Mouse (Mus musculus): ENCODE measurements around the gene Hmgb1. TPM values are rescaled to one million over a fixed set of nuclear protein-coding genes. Genes with fewer than 3 reads are reported as not detected.
"Not testable (repeated sequence)": the region's sequence is repeated elsewhere in the genome, so short reads cannot be mapped to it uniquely, and the experiment has no call there.

The Hmgb1 gene
- polyA plus RNA-seq, 1 experiment, result 107 TPM

GRCm38 (mm10) chr5:149147386-149148000, 36.8 kb downstream of the Hmgb1 start:
- no peak overlapping the region for H3K4me3 ChIP-seq (ENCODE audit: control insufficient read depth, insufficient read depth, low read length)
- H3K4me1 ChIP-seq (replicated peaks; ENCODE audit: control insufficient read depth, insufficient read depth, low read length), result peaks cover 14% of the 10 kb centered on the region
- H3K27ac ChIP-seq (ENCODE audit: control insufficient read depth, insufficient read depth, low read length), result peak overlapping the region; percentile 39; the same call in 1 of the 2 replicates
- TF ChIP-seq CTCF (IDR thresholded peaks at IDR 0.05; ENCODE audit: borderline replicate concordance, control insufficient read depth, extremely low read depth, insufficient read depth, low read length, poor library complexity) (no peak), POLR2A (IDR thresholded peaks at IDR 0.05; ENCODE audit: control insufficient read depth, extremely low read depth, insufficient read depth, low read length, poor library complexity) (no peak)
- no peaks in the 10 kb centered on the region for H3K27me3 ChIP-seq (ENCODE audit: control insufficient read depth, insufficient read depth, low read length)
- DNase-seq, result no peak
- H3K36me3 ChIP-seq (ENCODE audit: control insufficient read depth, insufficient read depth, low read length), result no peaks in the 10 kb centered on the region
- WGBS, result 61% methylated on average over 8 of the region's 8 CpGs

GRCm38 (mm10) chr5:149146691-149147090, 37.6 kb downstream of the Hmgb1 start:
- peaks cover 14% of the 10 kb centered on the region for H3K4me1 ChIP-seq (replicated peaks; ENCODE audit: control insufficient read depth, insufficient read depth, low read length)
- WGBS, result 98% methylated on average over 7 of the region's 7 CpGs
- DNase-seq, result no peak
- H3K27me3 ChIP-seq (ENCODE audit: control insufficient read depth, insufficient read depth, low read length), result no peaks in the 10 kb centered on the region
- no peaks in the 10 kb centered on the region for H3K36me3 ChIP-seq (ENCODE audit: control insufficient read depth, insufficient read depth, low read length)
- H3K27ac ChIP-seq (ENCODE audit: control insufficient read depth, insufficient read depth, low read length), result no peak overlapping the region
- no peak overlapping the region for H3K4me3 ChIP-seq (ENCODE audit: control insufficient read depth, insufficient read depth, low read length)
- TF ChIP-seq CTCF (IDR thresholded peaks at IDR 0.05; ENCODE audit: borderline replicate concordance, control insufficient read depth, extremely low read depth, insufficient read depth, low read length, poor library complexity) (no peak), POLR2A (IDR thresholded peaks at IDR 0.05; ENCODE audit: control insufficient read depth, extremely low read depth, insufficient read depth, low read length, poor library complexity) (no peak)

GRCm38 (mm10) chr5:149143766-149144375, 40.4 kb downstream of the Hmgb1 start:
- DNase-seq, result no peak
- Histone ChIP-seq H3K4me3 (ENCODE audit: control insufficient read depth, insufficient read depth, low read length) (no peak overlapping the region), H3K36me3 (ENCODE audit: control insufficient read depth, insufficient read depth, low read length) (no peaks in the 10 kb centered on the region), H3K4me1 (replicated peaks; ENCODE audit: control insufficient read depth, insufficient read depth, low read length) (peaks cover 10% of the 10 kb centered on the region), H3K27ac (ENCODE audit: control insufficient read depth, insufficient read depth, low read length) (no peak overlapping the region), H3K27me3 (ENCODE audit: control insufficient read depth, insufficient read depth, low read length) (no peaks in the 10 kb centered on the region)
- 95% methylated on average over 25 of the region's 25 CpGs for WGBS
- TF ChIP-seq CTCF (IDR thresholded peaks at IDR 0.05; ENCODE audit: borderline replicate concordance, control insufficient read depth, extremely low read depth, insufficient read depth, low read length, poor library complexity) (no peak), POLR2A (IDR thresholded peaks at IDR 0.05; ENCODE audit: control insufficient read depth, extremely low read depth, insufficient read depth, low read length, poor library complexity) (no peak)

- peaks cover 14% of the 10 kb centered on the region for H3K4me1 ChIP-seq (replicated peaks; ENCODE audit: control insufficient read depth, insufficient read depth, low read length)
- not testable (repeated sequence) for DNase-seq; H3K4me3 ChIP-seq (ENCODE audit: control insufficient read depth, insufficient read depth, low read length); H3K27me3 ChIP-seq (ENCODE audit: control insufficient read depth, insufficient read depth, low read length); H3K36me3 ChIP-seq (ENCODE audit: control insufficient read depth, insufficient read depth, low read length); H3K27ac ChIP-seq (ENCODE audit: control insufficient read depth, insufficient read depth, low read length)
- WGBS, result 100% methylated on average over 1 of the region's 1 CpGs
These were observed 43.1 kb downstream of the Hmgb1 start for GRCm38 (mm10) chr5:149141155-149141554.

GRCm38 (mm10) chr5:149140336-149140735, 44.0 kb downstream of the Hmgb1 start:
- no peak for DNase-seq
- no peak for TF ChIP-seq POLR2A (IDR thresholded peaks at IDR 0.05; ENCODE audit: control insufficient read depth, extremely low read depth, insufficient read depth, low read length, poor library complexity)
- no peak for TF ChIP-seq CTCF (IDR thresholded peaks at IDR 0.05; ENCODE audit: borderline replicate concordance, control insufficient read depth, extremely low read depth, insufficient read depth, low read length, poor library complexity)
- H3K4me1 ChIP-seq (replicated peaks; ENCODE audit: control insufficient read depth, insufficient read depth, low read length), result peaks cover 20% of the 10 kb centered on the region
- H3K27me3 ChIP-seq (ENCODE audit: control insufficient read depth, insufficient read depth, low read length), result no peaks in the 10 kb centered on the region
- 90% methylated on average over 9 of the region's 9 CpGs for WGBS
- no peak overlapping the region for H3K27ac ChIP-seq (ENCODE audit: control insufficient read depth, insufficient read depth, low read length)
- no peaks in the 10 kb centered on the region for H3K36me3 ChIP-seq (ENCODE audit: control insufficient read depth, insufficient read depth, low read length)
- no peak overlapping the region for H3K4me3 ChIP-seq (ENCODE audit: control insufficient read depth, insufficient read depth, low read length)

GRCm38 (mm10) chr5:149138087-149138486, 46.2 kb downstream of the Hmgb1 start:
- H3K36me3 ChIP-seq (ENCODE audit: control insufficient read depth, insufficient read depth, low read length); DNase-seq; H3K27ac ChIP-seq (ENCODE audit: control insufficient read depth, insufficient read depth, low read length); H3K4me3 ChIP-seq (ENCODE audit: control insufficient read depth, insufficient read depth, low read length); H3K27me3 ChIP-seq (ENCODE audit: control insufficient read depth, insufficient read depth, low read length): not testable (repeated sequence)
- peaks cover 37% of the 10 kb centered on the region for H3K4me1 ChIP-seq (replicated peaks; ENCODE audit: control insufficient read depth, insufficient read depth, low read length)
- 98% methylated on average over 6 of the region's 6 CpGs for WGBS

GRCm38 (mm10) chr5:149137447-149137846, 46.8 kb downstream of the Hmgb1 start:
- DNase-seq, result no peak
- H3K4me1 ChIP-seq (replicated peaks; ENCODE audit: control insufficient read depth, insufficient read depth, low read length), result peaks cover 37% of the 10 kb centered on the region
- no peak for TF ChIP-seq POLR2A (IDR thresholded peaks at IDR 0.05; ENCODE audit: control insufficient read depth, extremely low read depth, insufficient read depth, low read length, poor library complexity)
- no peak for TF ChIP-seq CTCF (IDR thresholded peaks at IDR 0.05; ENCODE audit: borderline replicate concordance, control insufficient read depth, extremely low read depth, insufficient read depth, low read length, poor library complexity)
- WGBS, result 73% methylated on average over 3 of the region's 3 CpGs
- no peaks in the 10 kb centered on the region for H3K36me3 ChIP-seq (ENCODE audit: control insufficient read depth, insufficient read depth, low read length)
- H3K4me3 ChIP-seq (ENCODE audit: control insufficient read depth, insufficient read depth, low read length), result no peak overlapping the region
- H3K27ac ChIP-seq (ENCODE audit: control insufficient read depth, insufficient read depth, low read length), result peak overlapping the region; percentile 96
- no peaks in the 10 kb centered on the region for H3K27me3 ChIP-seq (ENCODE audit: control insufficient read depth, insufficient read depth, low read length)

All from thymus, adult 2 months (tissue).